Mouse (Mus musculus): ENCODE results near the gene Gm5751. TPM values are rescaled to one million over a fixed set of nuclear protein-coding genes. Genes with fewer than 3 reads are reported as not detected.

The Gm5751 gene
- polyA plus RNA-seq, 1 experiment from 2014 or later, result not detected

- H3K27me3 ChIP-seq (ENCODE audit: insufficient read depth, poor library complexity, severe bottlenecking), result no peaks in the 10 kb centered on the region
- H3K4me1 ChIP-seq, result no peaks in the 10 kb centered on the region
- no peak overlapping the region for H3K27ac ChIP-seq
- no peaks in the 10 kb centered on the region for H3K36me3 ChIP-seq
- WGBS, result 49% methylated on average over 9 of the region's 9 CpGs
- DNase-seq (ENCODE audit: low spot score), result no peak
- H3K4me3 ChIP-seq, result no peak overlapping the region
- H3K9me3 ChIP-seq, result no peaks in the 10 kb centered on the region
Measured at GRCm38 (mm10) chrX:8921813-8922607, 48.0 kb downstream of the Gm5751 start.

DNA sequence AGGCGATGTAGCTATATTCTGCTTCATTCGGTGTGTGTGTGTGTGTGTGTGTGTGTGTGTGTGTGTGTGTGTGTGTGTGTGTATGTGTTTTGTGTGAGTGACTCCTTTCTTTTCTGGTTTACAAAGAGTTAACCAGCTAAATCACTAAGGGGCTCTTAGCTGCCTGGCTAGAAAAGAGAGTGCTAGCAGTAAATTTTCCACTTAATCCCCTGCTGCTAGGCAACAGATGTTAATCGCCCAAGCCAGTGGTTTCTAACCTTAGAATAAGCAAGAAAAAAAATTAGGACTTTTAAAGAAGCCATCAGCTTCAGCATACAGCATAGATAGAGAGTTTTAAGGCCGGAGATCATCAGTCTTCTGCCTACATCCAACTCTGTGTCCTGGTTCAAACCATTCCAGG, 53.3 kb downstream of the Gm5751 start:
- Histone ChIP-seq H3K27me3 (ENCODE audit: insufficient read depth, poor library complexity, severe bottlenecking) (no peaks in the 10 kb centered on the region), H3K27ac (no peak overlapping the region), H3K9me3 (no peaks in the 10 kb centered on the region), H3K4me1 (no peaks in the 10 kb centered on the region), H3K4me3 (no peak overlapping the region), H3K36me3 (no peaks in the 10 kb centered on the region)
- DNase-seq (ENCODE audit: low spot score), result no peak
- WGBS, result 43% methylated on average over 4 of the region's 4 CpGs

Other genes starting within 250 kb of the Gm5751 start
- gene Ssxb8, start 183.4 kb upstream of the Gm5751 start, polyA plus RNA-seq (2016; fragmentation: Nextera tagmentation; extraction: Ambion mirVana), result not detected in 2 replicates
- gene Ssx9, start 125.8 kb upstream of the Gm5751 start, polyA plus RNA-seq (2016; fragmentation: Nextera tagmentation; extraction: Ambion mirVana), result not detected in 2 replicates
- not detected in 2 replicates for gene Ssxb5, start 70.6 kb upstream of the Gm5751 start, polyA plus RNA-seq (2016; fragmentation: Nextera tagmentation; extraction: Ambion mirVana)
- gene Gm6592, start 30.3 kb upstream of the Gm5751 start, polyA plus RNA-seq (2016; fragmentation: Nextera tagmentation; extraction: Ambion mirVana), result not detected in 2 replicates
- 1.6 and 1.7 TPM in 2 replicates for gene B630019K06Rik, start 18.1 kb downstream of the Gm5751 start, polyA plus RNA-seq (2016; fragmentation: Nextera tagmentation; extraction: Ambion mirVana)
- gene Fthl17b, start 88.7 kb downstream of the Gm5751 start, polyA plus RNA-seq (2016; fragmentation: Nextera tagmentation; extraction: Ambion mirVana), result not detected in 2 replicates
- not detected in 2 replicates for gene Fthl17c, start 102.3 kb downstream of the Gm5751 start, polyA plus RNA-seq (2016; fragmentation: Nextera tagmentation; extraction: Ambion mirVana)
- not detected in 2 replicates for gene Fthl17d, start 112.5 kb downstream of the Gm5751 start, polyA plus RNA-seq (2016; fragmentation: Nextera tagmentation; extraction: Ambion mirVana)
- gene Fthl17e, start 159.2 kb downstream of the Gm5751 start, polyA plus RNA-seq (2016; fragmentation: Nextera tagmentation; extraction: Ambion mirVana), result not detected in 2 replicates
- gene Fthl17f, start 188.8 kb downstream of the Gm5751 start, polyA plus RNA-seq (2016; fragmentation: Nextera tagmentation; extraction: Ambion mirVana), result not detected in 2 replicates
- gene 4930402K13Rik, start 230.3 kb downstream of the Gm5751 start, polyA plus RNA-seq (2016; fragmentation: Nextera tagmentation; extraction: Ambion mirVana), result not detected in 2 replicates

Data from heart, embryonic 10.5 days (tissue).